Mouse (Mus musculus): ENCODE results near the gene Mymx.

DNA sequence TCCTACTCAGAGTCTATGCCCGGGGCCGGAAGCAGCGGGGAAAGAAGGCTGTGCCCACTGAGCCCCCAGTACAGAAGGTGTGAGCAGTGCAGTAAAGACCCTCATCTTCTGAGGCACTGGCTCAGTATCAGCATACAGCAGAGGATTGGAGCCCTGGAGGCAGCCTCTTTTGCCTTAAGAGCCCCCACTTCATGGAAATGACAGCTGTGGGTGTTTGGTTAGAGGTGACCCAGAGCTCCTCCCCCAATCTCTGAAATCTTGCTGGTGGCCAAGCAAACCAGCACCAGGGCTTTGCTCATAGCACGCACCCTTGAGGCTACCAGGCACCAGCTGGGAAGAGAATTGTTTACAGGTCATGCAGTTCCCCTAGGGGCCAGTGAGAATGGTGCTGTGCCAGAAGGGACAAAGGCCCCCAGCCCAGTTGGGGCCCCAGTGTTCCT, 34.7 kb downstream of the Mymx start:
- TF ChIP-seq USF1 (IDR thresholded peaks at IDR 0.05; ENCODE audit: low read depth): no peak
- no peak for TF ChIP-seq CEBPB (IDR thresholded peaks at IDR 0.05; ENCODE audit: insufficient read depth, poor library complexity, severe bottlenecking)
